Mouse (Mus musculus): ENCODE results near the gene Ice2.

DNA sequence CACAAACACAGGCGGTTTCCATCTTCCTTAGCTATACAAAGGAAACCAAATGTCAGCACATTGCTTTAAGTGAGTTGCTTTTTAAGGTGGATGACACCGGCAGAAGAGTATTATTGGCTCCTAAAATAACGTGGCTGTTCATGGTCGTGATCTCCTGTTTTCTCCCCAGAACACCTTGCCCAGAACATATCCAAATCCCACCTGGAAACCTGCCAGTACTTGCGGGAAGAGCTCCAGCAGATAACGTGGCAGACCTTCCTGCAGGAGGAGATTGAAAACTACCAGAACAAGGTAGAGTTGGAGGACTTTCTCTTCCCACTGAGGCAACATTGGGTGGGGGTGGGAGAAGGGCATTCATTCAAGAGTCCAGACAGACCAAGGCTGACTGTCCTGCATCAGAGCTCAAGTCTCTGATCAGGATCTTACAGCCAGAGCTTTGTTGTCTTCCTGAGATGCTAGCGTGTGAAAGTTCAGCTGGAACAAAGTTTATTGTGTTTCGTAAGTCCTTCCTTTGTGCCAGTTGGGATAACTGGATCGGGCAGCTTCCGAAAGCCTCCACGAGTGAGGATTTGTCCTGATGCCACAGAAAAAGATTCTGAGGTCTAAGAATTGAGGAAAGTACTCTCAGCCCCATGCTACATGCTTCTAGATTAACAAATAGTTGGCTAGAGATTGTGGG is 26.5 kb upstream of the Ice2 start:
- TF ChIP-seq MYOD1 (IDR thresholded peaks at IDR 0.05; ENCODE audit: control insufficient read depth, insufficient read length, low read depth) = no peak
- TF ChIP-seq CTCF (IDR thresholded peaks at IDR 0.05; ENCODE audit: control insufficient read depth, insufficient read depth, insufficient read length) = no peak
- no peak for TF ChIP-seq MAX (IDR thresholded peaks at IDR 0.05)
